Mouse (Mus musculus) adrenal gland, adult (tissue): ENCODE results near the gene D6Ertd527e.

ENCODE experiments used
- DNase-seq, 2 experiments: peaks; one replicate each; pipeline ENCODE4 v3.0.0; 2022 to 2023; ENCODE audit warnings: low spot score in 1 of 2; ENCODE audit not compliant: inconsistent age in 2 of 2

Gene D6Ertd527e

DNA sequence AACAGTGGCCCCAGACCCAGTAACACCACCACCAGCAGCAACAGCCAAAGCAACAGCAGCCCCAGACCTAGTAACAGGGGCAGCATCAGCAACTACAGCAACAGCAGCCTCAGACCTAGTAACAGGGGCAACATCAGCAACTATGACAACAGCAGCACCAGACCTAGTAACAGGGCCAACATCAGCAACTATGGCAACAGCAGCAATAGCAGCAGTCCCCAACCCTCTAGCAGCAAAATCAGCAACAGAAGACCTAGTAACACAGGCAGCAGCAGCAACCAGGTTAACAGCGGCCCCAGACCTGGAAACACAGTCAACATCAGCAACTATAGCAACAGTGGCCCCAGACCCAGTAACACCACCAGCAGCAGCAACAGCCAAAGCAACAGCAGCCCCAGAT lies 6.9 kb downstream of the D6Ertd527e start:
- no peak for DNase-seq

- DNase-seq, result no peak
These were observed 7.6 kb downstream of the D6Ertd527e start for GRCm38 (mm10) chr6:87112125-87112524.

DNA sequence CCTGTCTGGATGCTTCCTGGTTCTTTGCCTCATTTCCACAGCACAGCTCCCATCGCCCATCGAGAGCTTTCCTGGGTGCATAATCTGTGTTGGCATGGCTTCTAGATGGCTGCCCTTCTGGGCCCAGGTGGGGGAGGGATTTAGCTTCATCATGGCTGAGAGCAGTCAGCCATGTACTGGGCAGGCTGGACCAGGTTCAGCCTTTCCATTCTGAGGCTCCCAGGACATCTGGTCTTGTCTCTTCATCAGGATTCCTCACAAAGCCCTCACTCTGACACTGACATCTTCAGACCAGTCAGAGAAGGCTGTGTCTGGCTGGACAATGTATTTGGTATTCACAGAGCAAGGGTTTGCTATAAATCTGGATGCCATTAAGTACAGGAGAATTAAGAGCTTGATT lies 11.4 kb downstream of the D6Ertd527e start:
- DNase-seq, result no peak

- no peak for DNase-seq
These were observed 12.1 kb downstream of the D6Ertd527e start for GRCm38 (mm10) chr6:87116596-87116995.

DNA sequence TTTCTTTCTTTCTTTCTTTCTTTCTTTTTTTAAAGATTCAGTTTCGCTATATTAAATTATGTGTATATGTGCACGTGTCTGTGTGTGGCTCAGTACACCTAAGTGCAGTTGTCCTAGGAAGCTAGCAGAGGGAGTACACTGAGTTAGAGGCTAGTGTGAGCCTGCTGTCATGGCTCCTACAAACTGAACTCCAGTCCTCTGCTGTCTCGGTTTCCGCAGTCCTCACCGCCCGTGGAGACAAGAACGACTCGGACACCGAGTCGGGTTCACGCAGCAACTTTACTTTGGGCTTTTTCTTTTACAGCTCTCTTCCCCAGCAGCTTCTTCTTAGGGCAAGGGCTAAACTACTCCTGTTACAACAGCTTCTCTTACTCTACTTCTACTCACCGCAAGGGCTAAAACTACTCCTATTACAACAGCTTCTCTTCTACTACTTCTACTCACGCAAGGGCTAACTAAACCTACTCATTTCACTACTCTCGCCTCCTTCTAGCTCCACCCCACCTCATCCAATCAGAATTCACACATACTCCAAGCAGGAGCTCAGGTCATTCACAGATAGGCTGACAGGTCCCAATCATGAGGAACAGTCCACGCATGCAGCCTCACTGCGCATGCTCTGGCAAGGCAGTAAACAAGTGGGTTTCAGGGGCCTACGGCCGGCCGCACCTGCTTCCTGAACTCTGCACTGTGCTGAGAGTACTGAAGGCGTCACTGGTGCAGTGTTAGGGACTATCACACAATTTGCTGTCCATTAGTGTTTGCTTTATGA lies 14.7 kb downstream of the D6Ertd527e start:
- no peak for DNase-seq

GRCm38 (mm10) chr6:87119975-87120374 lies 15.4 kb downstream of the D6Ertd527e start:
- DNase-seq, result no peak

GRCm38 (mm10) chr6:87120661-87121060 lies 16.1 kb downstream of the D6Ertd527e start:
- no peak for DNase-seq

- DNase-seq, result peak in 1 of 2 experiments; percentile 51
These were observed 17.4 kb downstream of the D6Ertd527e start for GRCm38 (mm10) chr6:87121961-87122360.

GRCm38 (mm10) chr6:87123406-87123805 lies 18.9 kb downstream of the D6Ertd527e start:
- no peak for DNase-seq

DNA sequence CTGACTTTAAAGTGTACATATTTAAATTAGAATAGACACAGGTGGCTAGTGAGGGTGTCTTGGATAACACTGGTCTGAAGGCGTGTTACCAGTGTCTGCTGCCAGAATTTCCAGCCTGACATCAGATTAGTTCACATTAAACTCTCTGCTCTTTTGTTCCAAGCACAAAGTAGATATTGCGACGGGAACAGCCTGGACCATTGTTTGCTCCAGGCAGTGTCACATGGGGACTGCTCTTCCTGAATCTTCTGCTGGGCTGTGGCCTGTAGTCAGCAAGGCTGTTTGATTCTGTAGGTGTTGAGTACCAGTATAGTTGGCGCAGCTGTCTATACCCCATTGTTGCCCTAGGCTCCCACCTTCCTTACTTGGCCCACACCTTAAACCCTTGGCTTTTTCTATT lies 19.4 kb downstream of the D6Ertd527e start:
- no peak for DNase-seq

- no peak for DNase-seq
These were observed 22.7 kb downstream of the D6Ertd527e start for GRCm38 (mm10) chr6:87127049-87127753.

DNA sequence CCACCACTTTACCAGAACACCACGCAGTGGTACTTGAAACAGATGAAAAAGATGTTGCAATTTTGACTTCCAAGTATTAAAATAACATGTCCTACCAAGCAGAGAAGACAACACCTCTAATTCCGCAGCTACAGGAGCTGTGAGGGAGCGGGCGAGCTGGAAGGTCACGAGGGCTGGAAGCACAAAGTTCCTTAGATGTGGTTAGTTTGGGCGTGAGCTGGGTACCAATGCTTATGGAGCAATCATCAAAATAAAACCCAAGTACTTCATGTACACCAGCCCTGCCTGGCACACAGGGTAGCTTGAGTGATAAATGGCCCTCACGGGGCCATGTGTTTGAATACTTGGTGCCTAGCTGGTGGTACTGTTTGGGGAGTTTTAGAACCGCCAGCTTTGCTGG lies 25.3 kb downstream of the D6Ertd527e start:
- DNase-seq, result no peak

- no peak for DNase-seq
These were observed 26.1 kb downstream of the D6Ertd527e start for GRCm38 (mm10) chr6:87130628-87131027.

- DNase-seq, result peak in 1 of 2 experiments; percentile 15
These were observed 26.5 kb downstream of the D6Ertd527e start for GRCm38 (mm10) chr6:87131078-87131477.

GRCm38 (mm10) chr6:87133520-87133919 lies 29.0 kb downstream of the D6Ertd527e start:
- DNase-seq, result no peak

GRCm38 (mm10) chr6:87133966-87134546 lies 29.5 kb downstream of the D6Ertd527e start:
- DNase-seq, result no peak

DNA sequence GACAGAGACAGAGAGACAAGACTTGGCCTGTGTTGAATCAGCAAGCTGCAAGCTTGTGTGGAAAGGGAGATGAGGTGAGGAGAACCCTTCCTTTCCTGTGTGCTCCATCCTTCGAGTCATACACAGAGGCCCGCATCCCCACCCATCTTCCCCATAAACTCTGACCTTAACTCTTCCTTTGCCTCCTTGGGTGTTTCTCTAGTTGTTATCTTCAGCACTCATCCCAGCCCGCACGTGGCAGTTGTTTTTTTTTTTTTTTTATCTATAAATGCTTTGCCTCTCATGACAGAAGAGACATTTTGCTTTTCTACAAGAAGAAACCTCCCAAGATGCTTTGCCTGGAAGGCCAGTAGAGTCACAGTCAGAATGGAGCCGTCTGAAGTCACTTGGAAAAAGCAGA lies 33.9 kb downstream of the D6Ertd527e start:
- no peak for DNase-seq

GRCm38 (mm10) chr6:87139796-87140553 lies 35.4 kb downstream of the D6Ertd527e start:
- DNase-seq, result no peak

GRCm38 (mm10) chr6:87142239-87142638 lies 37.7 kb downstream of the D6Ertd527e start:
- no peak for DNase-seq

GRCm38 (mm10) chr6:87143594-87143993 lies 39.0 kb downstream of the D6Ertd527e start:
- DNase-seq, result peak; percentile 47 to 84

DNA sequence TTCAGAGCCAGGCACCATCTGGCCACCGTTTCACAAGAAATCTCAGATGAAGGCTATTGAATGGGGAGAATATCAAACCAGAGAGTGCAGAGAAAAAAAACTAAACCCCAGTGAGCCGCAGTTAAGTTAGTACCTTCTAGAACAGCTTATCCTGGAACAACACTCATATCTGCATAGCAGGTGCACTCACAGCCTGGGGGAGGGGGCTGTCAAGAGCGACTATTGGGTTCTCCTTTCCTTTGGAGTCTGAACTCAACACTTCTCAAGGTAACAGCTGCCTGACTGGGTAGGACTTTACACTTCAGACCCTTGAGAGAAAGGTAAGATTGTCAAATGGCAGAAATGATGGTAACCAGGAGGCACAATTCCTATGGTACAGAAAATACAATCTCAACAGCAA lies 43.4 kb downstream of the D6Ertd527e start:
- DNase-seq, result no peak
